Comparison of ENCODE assay signal across 28 mouse cellular contexts in genomic region chr16:66771883-66772282, GRCm38 (mm10).
DNase-seq lines count a peak whose midpoint lies in the region; ATAC-seq and TF ChIP-seq lines count a peak whose summit lies in the region.
"Had no signal": no experiment of that assay in that cellular context is flagged by ENCODE, and none has a peak within 500 bp of the region (broad histone marks: within the 10 kb centered on the region; RNA-seq: fewer than 3 reads in every experiment).

No protein-coding gene starts in this region.

- H3K27ac ChIP-seq in forebrain, embryonic 14.5 days (ENCODE audit: low read depth, low read length), result no peak overlapping the region
- no peak overlapping the region for H3K27ac ChIP-seq in forebrain, embryonic 12.5 days
- H3K27ac ChIP-seq in midbrain, embryonic 11.5 days (ENCODE audit: low read depth, low read length), result no peak overlapping the region
- no peak overlapping the region for H3K27ac ChIP-seq in midbrain, embryonic 10.5 days (replicated peaks)
- H3K27ac ChIP-seq in midbrain, embryonic 14.5 days (replicated peaks; ENCODE audit: low read depth, low read length), result no peak overlapping the region
- H3K27ac ChIP-seq: heart, embryonic 13.5 days; limb, embryonic 12.5 days; liver, embryonic 15.5 days; midbrain, embryonic 12.5 days; stomach, postnatal 0 days had no signal

- no peak overlapping the region for H3K9ac ChIP-seq in forebrain, embryonic 14.5 days (ENCODE audit: low read length)
- H3K9ac ChIP-seq in forebrain, embryonic 12.5 days, result no peak overlapping the region
- no peak overlapping the region for H3K9ac ChIP-seq in midbrain, embryonic 11.5 days (ENCODE audit: low read length)
- H3K9ac ChIP-seq in midbrain, embryonic 14.5 days (replicated peaks; ENCODE audit: low read length), result no peak overlapping the region
- H3K9ac ChIP-seq: heart, embryonic 13.5 days; limb, embryonic 12.5 days; liver, embryonic 15.5 days; lung, embryonic 14.5 days; midbrain, embryonic 12.5 days had no signal

- H3K4me3 ChIP-seq in forebrain, embryonic 14.5 days (ENCODE audit: low read depth, low read length), result no peak overlapping the region
- H3K4me3 ChIP-seq in forebrain, embryonic 12.5 days (replicated peaks), result no peak overlapping the region
- no peak overlapping the region for H3K4me3 ChIP-seq in midbrain, embryonic 11.5 days (ENCODE audit: low read depth, low read length)
- no peak overlapping the region for H3K4me3 ChIP-seq in midbrain, embryonic 10.5 days
- H3K4me3 ChIP-seq in midbrain, embryonic 14.5 days (replicated peaks; ENCODE audit: low read depth, low read length), result no peak overlapping the region
- H3K4me3 ChIP-seq: heart, embryonic 13.5 days; limb, embryonic 12.5 days; liver, embryonic 15.5 days; midbrain, embryonic 12.5 days; myocyte had no signal

- H3K27me3 ChIP-seq in forebrain, embryonic 14.5 days (replicated peaks; ENCODE audit: control insufficient read depth, insufficient read depth, low read length), result no peaks in the 10 kb centered on the region
- H3K27me3 ChIP-seq in forebrain, embryonic 12.5 days, result no peaks in the 10 kb centered on the region
- no peaks in the 10 kb centered on the region for H3K27me3 ChIP-seq in midbrain, embryonic 11.5 days (ENCODE audit: control insufficient read depth, insufficient read depth, low read length)
- H3K27me3 ChIP-seq in midbrain, embryonic 10.5 days (ENCODE audit: low read depth, poor library complexity, severe bottlenecking), result no peaks in the 10 kb centered on the region
- H3K27me3 ChIP-seq in midbrain, embryonic 14.5 days (ENCODE audit: control insufficient read depth, insufficient read depth, low read length), result no peaks in the 10 kb centered on the region
- H3K27me3 ChIP-seq: heart, embryonic 13.5 days; limb, embryonic 12.5 days; liver, embryonic 15.5 days; midbrain, embryonic 12.5 days; Patski had no signal

- TF ChIP-seq POLR2A in brain, embryonic 14.5 days (IDR thresholded peaks at IDR 0.05; ENCODE audit: borderline replicate concordance, extremely low read depth, insufficient read depth, insufficient read length, poor library complexity, severe bottlenecking), result no peak

- no peaks in the 10 kb centered on the region for H3K36me3 ChIP-seq in forebrain, embryonic 14.5 days (ENCODE audit: control insufficient read depth, insufficient read depth, low read length)
- no peaks in the 10 kb centered on the region for H3K36me3 ChIP-seq in forebrain, embryonic 12.5 days (replicated peaks)
- H3K36me3 ChIP-seq in midbrain, embryonic 11.5 days (ENCODE audit: control insufficient read depth, insufficient read depth, low read length), result no peaks in the 10 kb centered on the region
- no peaks in the 10 kb centered on the region for H3K36me3 ChIP-seq in midbrain, embryonic 10.5 days
- no peaks in the 10 kb centered on the region for H3K36me3 ChIP-seq in midbrain, embryonic 14.5 days (ENCODE audit: control insufficient read depth, insufficient read depth, low read length)
- H3K36me3 ChIP-seq: heart, embryonic 13.5 days; limb, embryonic 12.5 days; liver, embryonic 15.5 days; midbrain, embryonic 12.5 days had no signal

- DNase-seq in forebrain, embryonic 14.5 days (ENCODE audit: low spot score), result peak; percentile 38
- no peak for DNase-seq in midbrain, embryonic 11.5 days (ENCODE audit: low spot score, missing footprints)
- no peak for DNase-seq in midbrain, embryonic 10.5 days (ENCODE audit: low spot score)
- DNase-seq in brain, embryonic 14.5 days (ENCODE audit: low read depth), result peak; percentile 61
- peak; percentile 44 for DNase-seq in midbrain, embryonic 14.5 days
- no peak for DNase-seq in kidney, adult 18-20 months
- DNase-seq in left cerebral cortex, postnatal 25 days (ENCODE audit: low spot score in 2 of 2), result no peak
- DNase-seq: adrenal gland, postnatal 10 days; cerebellum, adult 18-20 months; cerebellum, postnatal 10 days; gastrocnemius, postnatal 10 days; heart, postnatal 10 days; kidney, postnatal 14 days; layer of hippocampus, adult 9-11 months; lung, embryonic 14.5 days; lung, postnatal 14 days; right cerebral cortex, adult 18-20 months; thymus, adult 2 months; thymus, postnatal 36 days had no signal

- H3K4me1 ChIP-seq in forebrain, embryonic 14.5 days (ENCODE audit: control insufficient read depth, insufficient read depth, low read length), result peaks cover 11% of the 10 kb centered on the region
- H3K4me1 ChIP-seq in forebrain, embryonic 12.5 days, result peaks cover 7% of the 10 kb centered on the region
- no peaks in the 10 kb centered on the region for H3K4me1 ChIP-seq in midbrain, embryonic 11.5 days (ENCODE audit: control insufficient read depth, insufficient read depth, low read length)
- peaks cover 6% of the 10 kb centered on the region; the same call in 1 of the 2 replicates for H3K4me1 ChIP-seq in midbrain, embryonic 10.5 days
- H3K4me1 ChIP-seq in midbrain, embryonic 14.5 days (ENCODE audit: control insufficient read depth, insufficient read depth, low read length), result peaks cover 9% of the 10 kb centered on the region; the same call in 1 of the 2 replicates
- H3K4me1 ChIP-seq: heart, embryonic 13.5 days; limb, embryonic 12.5 days; liver, embryonic 15.5 days had no signal

- no peaks in the 10 kb centered on the region for H3K9me3 ChIP-seq in forebrain, embryonic 14.5 days (replicated peaks; ENCODE audit: control insufficient read depth, low read length)
- H3K9me3 ChIP-seq in forebrain, embryonic 12.5 days, result no peaks in the 10 kb centered on the region
- H3K9me3 ChIP-seq in midbrain, embryonic 11.5 days (ENCODE audit: control insufficient read depth, low read length), result no peaks in the 10 kb centered on the region
- no peaks in the 10 kb centered on the region for H3K9me3 ChIP-seq in midbrain, embryonic 10.5 days (replicated peaks)
- H3K9me3 ChIP-seq in midbrain, embryonic 14.5 days (ENCODE audit: control insufficient read depth, low read length), result no peaks in the 10 kb centered on the region
- H3K9me3 ChIP-seq: heart, embryonic 13.5 days; limb, embryonic 12.5 days; liver, embryonic 15.5 days; midbrain, embryonic 12.5 days had no signal

- 24% methylated on average over 4 of the region's 4 CpGs for WGBS in forebrain, embryonic 14.5 days
- 30% methylated on average over 4 of the region's 4 CpGs for WGBS in forebrain, embryonic 12.5 days
- 45% methylated on average over 4 of the region's 4 CpGs for WGBS in midbrain, embryonic 11.5 days
- WGBS in midbrain, embryonic 10.5 days, result 48% methylated on average over 4 of the region's 4 CpGs
- WGBS in midbrain, embryonic 14.5 days, result 16% methylated on average over 4 of the region's 4 CpGs

- intact Hi-C loops in left cerebral cortex, postnatal 25 days (cut with DNase I), result no loop called here

- H3K4me2 ChIP-seq in forebrain, embryonic 14.5 days (ENCODE audit: low read length), result no peak overlapping the region
- no peak overlapping the region for H3K4me2 ChIP-seq in forebrain, embryonic 12.5 days
- H3K4me2 ChIP-seq in midbrain, embryonic 11.5 days, result no peak overlapping the region
- H3K4me2 ChIP-seq in midbrain, embryonic 14.5 days (ENCODE audit: low read length), result no peak overlapping the region
- H3K4me2 ChIP-seq: heart, embryonic 13.5 days; limb, embryonic 12.5 days; liver, embryonic 15.5 days; lung, embryonic 14.5 days; midbrain, embryonic 12.5 days had no signal

- no peak for TF ChIP-seq CTCF in brain, embryonic 14.5 days (IDR thresholded peaks at IDR 0.05; ENCODE audit: borderline replicate concordance, extremely low read depth, insufficient read depth, insufficient read length)

- peak; percentile 27; the same call in 1 of the 2 replicates for ATAC-seq in forebrain, embryonic 14.5 days
- ATAC-seq in forebrain, embryonic 12.5 days (ENCODE audit: low FRiP score), result no peak
- 0 out of 2 replicates have a peak, but pooled peaks have one; percentile 28 for ATAC-seq in midbrain, embryonic 11.5 days (ENCODE audit: low FRiP score)
- no peak for ATAC-seq in midbrain, embryonic 14.5 days (ENCODE audit: low FRiP score, low TSS enrichment)
- ATAC-seq: intestine, embryonic 16.5 days; Patski had no signal

Comparison
In these comparisons a context has a peak if more than half of its experiments do, and no peak if none do; other contexts are left out.
1. ATAC-seq: peak in forebrain, embryonic 14.5 days (single experiment) and midbrain, embryonic 11.5 days (single experiment); none in forebrain, embryonic 12.5 days (single experiment) and midbrain, embryonic 14.5 days (single experiment).
2. DNase-seq: peak in forebrain, embryonic 14.5 days (single experiment), brain, embryonic 14.5 days (single experiment) and midbrain, embryonic 14.5 days (single experiment); none in midbrain, embryonic 11.5 days (single experiment), midbrain, embryonic 10.5 days (single experiment), kidney, adult 18-20 months (single experiment) and left cerebral cortex, postnatal 25 days (0 of 2).